In the genomic region with DNA sequence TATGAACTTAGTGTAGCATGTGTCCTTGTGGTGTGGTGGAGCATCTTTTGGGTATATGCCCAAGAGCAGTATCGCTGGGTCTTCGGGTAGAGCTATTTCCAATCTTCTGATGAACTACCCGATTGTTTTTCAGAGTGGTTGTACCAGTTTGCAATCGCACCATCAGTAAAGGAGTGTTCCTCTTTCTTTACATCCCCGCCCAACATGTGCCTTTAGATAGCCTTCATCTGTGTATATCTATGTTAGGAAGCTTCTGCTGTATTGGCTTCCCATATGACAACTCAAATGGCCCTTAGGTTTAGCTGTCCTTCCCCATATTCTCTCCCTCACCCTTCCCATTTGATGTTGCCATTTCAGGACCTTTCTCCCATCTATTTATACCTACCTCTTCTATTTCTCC, we compare ENCODE assay signal across 1 mouse cellular context.
TF ChIP-seq lines count a peak whose summit lies in the region.

No protein-coding gene starts in this region.

TF ChIP-seq in MEL, 35 proteins besides CTCF, POLR2A, EP300 and RAD21:
- no peak for TF ChIP-seq MAFK (IDR thresholded peaks at IDR 0.05; ENCODE audit: borderline replicate concordance, low read depth, low read length)
- no peak for TF ChIP-seq NRF1 (IDR thresholded peaks at IDR 0.05; ENCODE audit: insufficient read depth, low read depth, low read length, poor library complexity, severe bottlenecking)
- peak; percentile 48 for TF ChIP-seq SIN3A (IDR thresholded peaks at IDR 0.05; ENCODE audit: low read length)
- no peak for TF ChIP-seq SMC3 (IDR thresholded peaks at IDR 0.05; ENCODE audit: low read depth, low read length)
- TF ChIP-seq ETS1 (IDR thresholded peaks at IDR 0.05; ENCODE audit: low read depth, low read length): peak; percentile 73
- no peak for TF ChIP-seq CHD2 (IDR thresholded peaks at IDR 0.05; ENCODE audit: low read length)
- TF ChIP-seq ZNF384 (IDR thresholded peaks at IDR 0.05; ENCODE audit: low read depth, low read length): no peak
- TF ChIP-seq TAL1 (IDR thresholded peaks at IDR 0.05; ENCODE audit: low read length): peak; percentile 57
- no peak for TF ChIP-seq USF1 (IDR thresholded peaks at IDR 0.05; ENCODE audit: low read depth, low read length)
- TF ChIP-seq GABPA (IDR thresholded peaks at IDR 0.05; ENCODE audit: low read depth, low read length): no peak
- TF ChIP-seq GATA1 (IDR thresholded peaks at IDR 0.05; ENCODE audit: low read depth, low read length): peak; percentile 79
- TF ChIP-seq MYB (IDR thresholded peaks at IDR 0.05; ENCODE audit: low read depth, low read length): no peak
- TF ChIP-seq UBTF (IDR thresholded peaks at IDR 0.05; ENCODE audit: borderline replicate concordance, insufficient read depth, low read depth, low read length): peak; percentile 42; the same call in 1 of the 2 replicates
- TF ChIP-seq RCOR1 (IDR thresholded peaks at IDR 0.05; ENCODE audit: low read depth, low read length): peak; percentile 61; the same call in 1 of the 2 replicates
- TF ChIP-seq ZC3H11A (IDR thresholded peaks at IDR 0.05; ENCODE audit: low read depth, low read length): no peak
- peak; percentile 62; the same call in 1 of the 2 replicates for TF ChIP-seq TCF12 (IDR thresholded peaks at IDR 0.05; ENCODE audit: low read depth, low read length)
- TF ChIP-seq ELF1 (IDR thresholded peaks at IDR 0.05; ENCODE audit: low read depth, low read length): no peak
- TF ChIP-seq MAZ (IDR thresholded peaks at IDR 0.05; ENCODE audit: low read depth, low read length): no peak
- TF ChIP-seq E2F4 (IDR thresholded peaks at IDR 0.05; ENCODE audit: borderline replicate concordance, low read depth, low read length): no peak
- TF ChIP-seq MXI1 (IDR thresholded peaks at IDR 0.05; ENCODE audit: low read depth, low read length): peak; percentile 59; the same call in 1 of the 2 replicates
- no peak for TF ChIP-seq CHD1 (IDR thresholded peaks at IDR 0.05; ENCODE audit: low read depth, low read length)
- peak; percentile 90 for TF ChIP-seq TBP (IDR thresholded peaks at IDR 0.05; ENCODE audit: low read depth, low read length)
- TF ChIP-seq HCFC1 (IDR thresholded peaks at IDR 0.05; ENCODE audit: low read depth, low read length): no peak
- no peak for TF ChIP-seq POLR2AphosphoS5 (IDR thresholded peaks at IDR 0.05; ENCODE audit: borderline replicate concordance, low read depth, low read length)
- peak; percentile 58; the same call in 1 of the 2 replicates for TF ChIP-seq MAX (IDR thresholded peaks at IDR 0.05; ENCODE audit: low read length)
- peak; percentile 84; the same call in 1 of the 2 replicates for TF ChIP-seq MYC (IDR thresholded peaks at IDR 0.05; ENCODE audit: low read depth, low read length)
- TF ChIP-seq ZKSCAN1 (IDR thresholded peaks at IDR 0.05; ENCODE audit: low read depth, low read length): no peak
- TF ChIP-seq ZMIZ1 (IDR thresholded peaks at IDR 0.05; ENCODE audit: low read depth, low read length): no peak
- no peak for TF ChIP-seq NELFE (IDR thresholded peaks at IDR 0.05; ENCODE audit: low read depth, low read length)
- TF ChIP-seq KAT2A (conservative IDR thresholded peaks at IDR 0.05; ENCODE audit: low read depth, low read length): no peak
- TF ChIP-seq USF2 (IDR thresholded peaks at IDR 0.05; ENCODE audit: borderline replicate concordance in 1 of 2, insufficient read depth in 1 of 2, low read depth in 1 of 2, low read length in 2 of 2): no peak
